Mouse (Mus musculus) embryonic facial prominence, embryonic 12.5 days (tissue): ENCODE data around the gene 5730480H06Rik. TPM values are rescaled to one million over a fixed set of nuclear protein-coding genes. Genes with fewer than 3 reads are reported as not detected.

Experiments used
- ATAC-seq: fragments of 200-750 bp; cut with Nextera tagmentation; 2 replicates; pipeline ENCODE4 v1.8.0; 2017; ENCODE audit not compliant: insufficient number of reproducible peaks, insufficient read depth, low FRiP score, low TSS enrichment
- H3K27ac ChIP-seq: fragments of 300-500 bp; sonication (generic); 2 replicates; pipeline ENCODE4 v1.5.1; 2016; ENCODE audit warnings: mild to moderate bottlenecking
- H3K27me3 ChIP-seq: fragments of 300-500 bp; sonication (generic); 2 replicates; pipeline ENCODE4 v1.6.1; 2016; ENCODE audit warnings: mild to moderate bottlenecking, moderate library complexity
- H3K36me3 ChIP-seq: fragments of 300-500 bp; sonication (generic); 2 replicates; pipeline ENCODE4 v1.6.1; 2016; ENCODE audit warnings: mild to moderate bottlenecking
- H3K4me1 ChIP-seq: fragments of 300-500 bp; sonication (generic); 2 replicates; pipeline ENCODE4 v1.6.1; 2016
- H3K4me2 ChIP-seq: fragments of 300-500 bp; sonication (generic); replicated peaks from 2 replicates; pipeline ENCODE4 v1.6.1; 2016; ENCODE audit warnings: mild to moderate bottlenecking, moderate library complexity
- H3K4me3 ChIP-seq: fragments of 300-500 bp; sonication (generic); 2 replicates; pipeline ENCODE4 v1.5.1; 2016; ENCODE audit warnings: mild to moderate bottlenecking
- H3K9ac ChIP-seq: fragments of 300-500 bp; sonication (generic); 2 replicates; pipeline ENCODE4 v1.6.1; 2016; ENCODE audit warnings: mild to moderate bottlenecking, moderate library complexity
- H3K9me3 ChIP-seq: fragments of 300-500 bp; sonication (generic); 2 replicates; pipeline ENCODE4 v1.6.1; 2016; ENCODE audit warnings: mild to moderate bottlenecking, moderate library complexity
- WGBS: fragments of 180-500 bp; shearing (Covaris S2); methylation state at CpG from one replicate; pipeline ENCODE4 v1.1.7; 2016; 5-methylcytosine and 5-hydroxymethylcytosine counted together
- polyA plus RNA-seq: library from polyadenylated mRNA; unstranded; fragments of >200 nt; fragmentation: Nextera tagmentation; extraction: Ambion mirVana; gene quantifications from 2 replicates; pipeline ENCODE4 v1.2.1, GENCODE M21; 2016

The 5730480H06Rik gene
- polyA plus RNA-seq, 1 experiment from 2014 or later = 33.3 TPM

DNA sequence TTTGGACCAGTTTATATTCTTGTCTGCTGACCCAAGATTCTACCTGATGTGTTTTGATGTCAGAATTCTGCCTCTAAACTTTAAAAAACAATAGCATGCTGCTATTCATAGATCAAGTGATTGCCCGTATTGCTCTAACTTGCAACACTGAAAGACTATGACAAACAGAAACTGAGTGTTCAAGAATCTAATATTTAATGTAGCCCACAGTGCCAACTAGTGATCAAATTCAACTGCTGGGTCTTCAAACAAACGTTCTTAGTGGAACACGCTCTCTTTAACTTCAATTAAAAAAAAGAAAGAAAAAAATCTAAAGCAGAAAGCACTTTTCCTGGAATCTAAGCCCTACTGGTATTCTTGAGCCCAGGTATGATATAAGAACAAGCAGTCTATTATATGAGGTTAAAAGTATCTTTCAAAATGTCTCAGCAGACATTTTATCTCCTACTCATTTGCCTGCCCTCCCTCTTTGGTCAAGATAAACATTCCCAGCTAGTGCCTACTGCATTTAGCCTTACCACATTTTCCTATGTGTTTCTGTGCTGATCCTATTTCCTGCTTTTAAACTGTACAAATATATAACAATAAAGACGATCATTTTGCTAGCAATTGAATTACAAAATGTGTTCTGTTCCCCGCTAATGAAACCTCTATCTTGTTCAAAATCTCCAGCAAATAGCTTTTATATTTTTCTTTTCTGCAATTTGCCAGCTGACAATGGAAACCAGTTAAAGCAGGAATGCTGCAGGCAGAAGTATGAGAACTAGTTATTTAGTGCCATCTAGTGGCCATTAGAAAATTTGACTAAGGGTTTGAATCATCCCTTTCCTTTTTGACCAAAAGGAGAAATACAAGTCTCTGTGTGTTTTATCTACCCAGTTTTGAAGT lies 17.6 kb downstream of the 5730480H06Rik start:
- Histone ChIP-seq H3K36me3 (no peaks in the 10 kb centered on the region), H3K4me2 (no peak overlapping the region), H3K4me1 (no peaks in the 10 kb centered on the region), H3K4me3 (no peak overlapping the region), H3K27me3 (no peaks in the 10 kb centered on the region), H3K9ac (no peak overlapping the region), H3K27ac (0 out of 2 replicates have a peak overlapping the region, but pooled peaks have one; percentile 4), H3K9me3 (no peaks in the 10 kb centered on the region)
- ATAC-seq = 0 out of 2 replicates have a peak, but pooled peaks have one; percentile 52
- 42% methylated on average over 5 of the region's 5 CpGs for WGBS

DNA sequence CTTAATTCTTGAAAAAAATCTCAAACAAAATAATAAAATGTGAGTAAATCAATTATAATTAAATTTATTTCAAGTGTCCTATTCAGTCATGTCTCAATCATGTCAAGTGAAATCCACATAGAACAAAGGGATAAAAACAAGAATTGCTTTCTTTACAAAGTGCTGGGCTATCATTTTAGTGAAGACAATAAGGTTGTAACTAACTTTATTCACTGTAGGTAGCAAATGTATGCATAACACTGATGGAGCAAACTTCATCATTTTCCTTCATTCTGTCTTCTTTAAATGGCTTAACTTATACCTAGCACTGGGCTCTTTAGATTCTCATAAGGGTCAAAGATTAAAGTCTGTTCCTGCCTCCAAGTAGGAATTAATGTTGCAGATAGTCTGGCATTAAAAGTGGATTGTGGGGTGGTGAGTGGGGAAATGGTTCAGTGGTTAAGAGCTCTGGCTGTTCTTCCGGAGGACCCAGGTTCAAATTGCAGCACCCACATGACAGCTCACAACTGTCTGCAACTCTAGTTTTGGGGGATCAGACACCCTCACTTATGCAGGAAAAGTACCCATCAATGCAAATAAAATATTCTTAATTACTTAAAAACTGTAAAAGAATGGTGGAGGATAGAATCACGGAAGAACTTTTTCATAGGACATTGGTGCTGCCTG lies 18.4 kb downstream of the 5730480H06Rik start:
- ATAC-seq = no peak
- H3K4me3 ChIP-seq = no peak overlapping the region
- no peak overlapping the region for H3K4me2 ChIP-seq
- no peaks in the 10 kb centered on the region for H3K4me1 ChIP-seq
- H3K36me3 ChIP-seq = no peaks in the 10 kb centered on the region
- no peak overlapping the region for H3K27ac ChIP-seq
- H3K9ac ChIP-seq = no peak overlapping the region
- 88% methylated on average over 2 of the region's 2 CpGs for WGBS
- no peaks in the 10 kb centered on the region for H3K9me3 ChIP-seq
- H3K27me3 ChIP-seq = no peaks in the 10 kb centered on the region

DNA sequence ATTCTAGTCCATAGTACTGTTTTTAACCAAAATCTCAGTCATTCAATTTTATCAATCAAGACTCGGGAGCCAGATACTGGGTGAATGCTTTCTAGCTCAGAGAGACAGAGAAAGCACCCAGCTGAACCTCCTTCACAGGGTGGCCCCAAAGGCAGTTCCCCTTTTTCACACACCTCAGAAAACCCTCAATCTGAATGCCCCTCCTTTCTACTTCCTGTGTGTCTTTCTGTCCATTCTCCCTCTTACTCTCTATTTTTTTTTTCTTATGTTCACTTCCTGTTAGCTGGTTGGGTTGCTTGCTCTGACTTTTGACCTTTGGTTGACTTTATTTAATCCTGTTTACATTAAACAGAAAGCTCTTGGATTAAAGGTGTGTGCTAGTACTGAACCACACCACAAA lies 21.6 kb downstream of the 5730480H06Rik start:
- no peaks in the 10 kb centered on the region for H3K4me1 ChIP-seq
- no peaks in the 10 kb centered on the region for H3K36me3 ChIP-seq
- WGBS = 70% methylated on average over 1 of the region's 1 CpGs
- no peak overlapping the region for H3K9ac ChIP-seq
- no peaks in the 10 kb centered on the region for H3K27me3 ChIP-seq
- no peak for ATAC-seq
- no peak overlapping the region for H3K27ac ChIP-seq
- H3K4me3 ChIP-seq = no peak overlapping the region
- H3K4me2 ChIP-seq = no peak overlapping the region
- no peaks in the 10 kb centered on the region for H3K9me3 ChIP-seq

DNA sequence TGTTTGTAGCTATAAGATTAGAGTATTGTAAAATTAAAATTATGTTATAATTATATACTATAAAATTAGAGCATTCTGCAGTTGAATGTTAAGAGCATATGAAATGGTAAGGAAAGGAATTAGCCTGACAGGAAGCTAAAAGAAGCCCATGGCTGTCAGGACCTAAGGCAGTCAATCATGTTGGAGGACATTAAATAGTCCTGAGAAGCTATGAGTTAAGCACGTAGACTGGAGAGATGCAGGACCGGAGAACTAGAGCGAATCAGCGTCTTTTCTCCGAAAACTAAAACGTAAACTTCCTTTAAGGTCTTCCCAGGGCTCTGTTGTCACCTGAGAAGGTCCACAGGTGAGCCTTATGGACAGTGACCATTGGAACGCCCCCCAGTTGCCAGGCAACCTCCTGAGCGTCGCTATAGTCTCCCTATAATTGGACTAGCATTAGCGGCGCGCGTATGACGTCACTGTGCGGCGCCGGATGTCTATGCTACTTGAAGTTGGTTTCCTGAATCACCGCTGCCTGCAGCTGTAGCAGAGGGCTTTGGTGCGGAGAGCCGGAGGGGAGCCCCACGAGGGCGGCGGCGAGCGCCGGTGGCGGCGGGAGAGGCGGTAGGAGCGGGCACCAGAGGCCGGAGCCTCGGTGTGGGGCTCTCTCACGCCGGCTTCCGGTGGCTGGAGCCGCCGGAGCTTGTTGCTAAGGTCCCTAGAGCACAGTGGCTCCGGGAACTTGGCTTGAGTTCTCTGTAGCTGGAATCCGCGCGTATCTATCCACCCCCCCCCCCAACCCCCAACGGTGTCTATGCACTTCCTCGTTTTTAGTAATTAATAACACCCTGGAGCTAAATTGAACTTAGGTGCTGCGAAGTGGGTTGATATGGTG lies 44.4 kb downstream of the 5730480H06Rik start:
- Histone ChIP-seq H3K4me3 (peak overlapping the region; percentile 90), H3K4me1 (peaks cover 5% of the 10 kb centered on the region), H3K9ac (peak overlapping the region; percentile 84), H3K4me2 (peak overlapping the region; percentile 63), H3K9me3 (no peaks in the 10 kb centered on the region), H3K36me3 (peaks cover 17% of the 10 kb centered on the region), H3K27me3 (no peaks in the 10 kb centered on the region), H3K27ac (peak overlapping the region; percentile 70; the same call in 1 of the 2 replicates)
- WGBS = under 1% methylated on average over 44 of the region's 44 CpGs
- peak; percentile 99 for ATAC-seq

DNA sequence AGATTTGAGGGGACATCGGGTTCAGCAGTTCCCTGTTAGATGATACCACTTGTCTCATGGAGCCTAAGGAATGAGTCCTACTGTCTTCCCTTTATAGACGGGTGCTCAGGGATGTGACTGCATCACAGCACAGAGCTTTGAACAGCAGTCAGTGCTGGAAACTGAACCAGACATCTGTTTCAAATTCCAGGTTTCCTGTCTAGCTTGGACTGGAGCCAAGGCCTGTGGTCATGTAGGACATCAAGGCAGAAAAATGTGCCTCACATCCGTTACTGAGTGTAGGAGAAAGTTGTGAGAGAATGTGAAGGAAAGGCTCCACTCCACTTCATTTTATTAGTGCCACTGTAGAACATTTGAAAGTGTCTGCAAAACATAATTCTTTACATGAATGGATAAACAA lies 74.7 kb downstream of the 5730480H06Rik start:
- Histone ChIP-seq H3K27ac (no peak overlapping the region), H3K4me2 (no peak overlapping the region), H3K4me3 (no peak overlapping the region), H3K27me3 (no peaks in the 10 kb centered on the region), H3K9me3 (no peaks in the 10 kb centered on the region), H3K36me3 (no peaks in the 10 kb centered on the region), H3K9ac (no peak overlapping the region), H3K4me1 (0 out of 2 replicates have a peak, but pooled peaks cover 2% of the 10 kb centered on the region)
- 25% methylated on average over 3 of the region's 3 CpGs for WGBS
- peak; percentile 79; the same call in 1 of the 2 replicates for ATAC-seq

DNA sequence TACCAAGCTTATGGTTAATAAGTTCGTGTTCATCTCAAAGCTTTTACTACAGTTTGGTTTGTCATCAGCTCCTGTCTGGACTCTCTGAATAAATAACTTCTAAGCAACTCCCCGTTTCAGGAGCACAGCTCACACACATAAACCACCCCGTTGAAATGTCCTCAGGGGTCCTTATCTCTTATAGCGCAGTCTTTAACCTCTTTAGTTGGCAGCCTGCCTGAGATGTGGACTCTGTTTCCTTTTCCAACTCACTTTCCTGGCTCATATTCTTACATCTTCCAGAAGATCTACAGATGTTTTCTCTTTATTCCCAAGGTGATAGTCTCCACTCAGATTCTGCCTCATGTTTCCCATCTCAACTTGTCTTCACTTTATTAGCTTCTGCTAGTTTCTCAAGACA lies 80.5 kb downstream of the 5730480H06Rik start:
- 72% methylated on average over 4 of the region's 4 CpGs for WGBS
- no peaks in the 10 kb centered on the region for H3K36me3 ChIP-seq
- ATAC-seq = no peak
- H3K27me3 ChIP-seq = no peaks in the 10 kb centered on the region
- no peaks in the 10 kb centered on the region for H3K9me3 ChIP-seq
- no peak overlapping the region for H3K4me2 ChIP-seq
- H3K4me3 ChIP-seq = no peak overlapping the region
- no peak overlapping the region for H3K27ac ChIP-seq
- H3K9ac ChIP-seq = no peak overlapping the region
- H3K4me1 ChIP-seq = no peaks in the 10 kb centered on the region

DNA sequence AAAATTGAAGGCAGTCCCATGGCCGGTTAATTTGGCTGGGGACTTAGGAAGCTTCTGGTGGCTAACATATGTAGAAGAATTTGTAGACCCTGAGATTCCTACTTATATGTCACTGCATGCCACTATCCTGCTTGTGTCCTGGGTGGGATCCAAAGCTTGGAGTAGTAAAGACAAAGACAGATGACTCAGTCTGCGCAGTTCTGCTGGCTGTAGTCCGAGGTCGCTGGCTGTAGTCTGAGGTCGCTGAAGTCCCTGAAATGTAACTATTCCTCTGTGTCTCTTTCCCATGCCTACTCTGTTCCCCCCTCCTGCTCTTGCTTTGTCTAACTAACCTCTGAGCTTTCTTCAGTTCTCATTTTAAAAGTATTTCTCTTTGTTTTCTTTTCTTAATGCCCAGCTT lies 82.6 kb downstream of the 5730480H06Rik start:
- WGBS = 80% methylated on average over 5 of the region's 5 CpGs
- Histone ChIP-seq H3K4me1 (no peaks in the 10 kb centered on the region), H3K4me3 (no peak overlapping the region), H3K9ac (no peak overlapping the region), H3K9me3 (no peaks in the 10 kb centered on the region), H3K27me3 (no peaks in the 10 kb centered on the region), H3K36me3 (no peaks in the 10 kb centered on the region), H3K27ac (no peak overlapping the region), H3K4me2 (no peak overlapping the region)
- no peak for ATAC-seq

DNA sequence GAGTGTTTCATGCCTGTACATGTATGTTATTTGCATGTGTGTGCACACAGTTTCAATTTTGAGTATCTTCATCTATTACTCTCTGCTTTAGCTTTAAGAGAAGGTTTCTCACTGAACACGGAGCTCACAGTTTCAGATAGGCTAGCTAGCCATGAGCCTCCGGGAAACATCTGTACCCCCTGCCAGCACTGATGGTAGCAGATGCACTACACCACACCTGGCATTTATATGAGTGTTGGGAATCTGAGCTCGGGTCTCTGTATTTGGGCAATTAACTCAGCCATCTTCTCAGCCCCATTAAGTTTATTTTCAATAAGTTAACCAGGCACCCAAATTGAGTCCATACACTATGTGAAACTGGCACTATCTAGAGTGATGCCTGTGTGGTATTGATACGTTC lies 83.7 kb downstream of the 5730480H06Rik start:
- no peak for ATAC-seq
- no peaks in the 10 kb centered on the region for H3K9me3 ChIP-seq
- H3K4me1 ChIP-seq = no peaks in the 10 kb centered on the region
- H3K4me2 ChIP-seq = no peak overlapping the region
- no peak overlapping the region for H3K9ac ChIP-seq
- H3K4me3 ChIP-seq = no peak overlapping the region
- no peak overlapping the region for H3K27ac ChIP-seq
- H3K36me3 ChIP-seq = no peaks in the 10 kb centered on the region
- no peaks in the 10 kb centered on the region for H3K27me3 ChIP-seq
- WGBS = 62% methylated on average over 4 of the region's 4 CpGs

DNA sequence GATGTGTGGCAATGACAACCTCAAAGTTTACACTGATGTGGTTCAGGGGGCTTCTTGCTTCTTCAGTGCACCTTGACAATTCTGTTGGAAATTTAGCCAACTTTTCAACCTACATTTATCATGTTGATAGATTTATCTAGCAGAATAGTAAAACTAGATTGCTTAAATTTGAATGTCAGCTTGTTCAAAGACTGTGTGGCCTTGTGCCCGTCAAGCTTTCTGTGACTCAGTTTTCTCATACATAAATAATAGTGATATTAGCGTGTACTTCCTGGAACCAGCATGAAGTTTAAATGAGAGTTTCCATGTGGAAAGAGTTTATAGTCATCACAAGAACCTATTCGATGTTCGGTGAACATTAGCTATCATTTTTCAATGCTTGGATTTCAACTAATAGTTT lies 84.5 kb downstream of the 5730480H06Rik start:
- ATAC-seq = no peak
- Histone ChIP-seq H3K4me2 (no peak overlapping the region), H3K27ac (no peak overlapping the region), H3K27me3 (no peaks in the 10 kb centered on the region), H3K9me3 (no peaks in the 10 kb centered on the region), H3K36me3 (no peaks in the 10 kb centered on the region), H3K4me3 (no peak overlapping the region), H3K9ac (no peak overlapping the region), H3K4me1 (no peaks in the 10 kb centered on the region)
- WGBS = 93% methylated on average over 4 of the region's 4 CpGs

DNA sequence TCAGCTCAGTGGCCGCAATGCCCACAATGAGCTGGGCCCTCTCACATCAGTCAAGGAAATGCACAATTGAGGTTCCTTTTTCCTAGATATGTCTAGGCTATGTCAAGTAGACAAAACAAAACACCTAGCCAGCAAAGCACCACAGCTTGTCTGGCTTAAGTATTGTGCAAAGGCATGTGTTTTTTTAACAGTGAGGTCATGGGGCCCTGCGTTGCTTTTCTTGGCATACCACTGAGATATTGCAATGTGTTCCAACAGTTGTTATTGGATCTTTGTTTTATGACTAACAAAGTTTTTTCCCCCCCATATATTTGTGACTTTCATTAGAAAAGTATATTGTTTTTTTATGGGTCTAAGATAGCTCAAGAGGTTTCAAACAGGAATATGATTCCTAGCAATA lies 92.0 kb downstream of the 5730480H06Rik start:
- H3K9me3 ChIP-seq = no peaks in the 10 kb centered on the region
- ATAC-seq = no peak

DNA sequence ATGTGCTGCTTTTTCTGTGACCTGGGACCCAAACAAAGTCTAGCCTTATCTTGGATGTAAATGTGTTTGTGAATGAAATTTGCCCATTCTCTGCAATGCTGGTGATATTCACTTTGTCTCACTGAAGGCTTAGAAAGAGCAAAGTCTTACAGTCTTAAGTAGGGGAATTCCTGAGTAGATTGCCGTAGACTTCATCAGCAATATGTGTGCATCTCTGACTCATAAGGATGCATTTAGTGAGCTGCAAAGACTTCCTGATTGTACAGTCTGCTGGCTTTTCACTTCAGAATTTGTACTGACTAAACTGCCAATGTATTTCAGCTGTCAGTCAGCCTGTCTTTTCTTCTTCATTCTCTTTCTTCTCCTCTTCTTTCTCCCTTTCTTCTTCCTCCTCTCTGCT lies 94.2 kb downstream of the 5730480H06Rik start:
- H3K4me1 ChIP-seq = no peaks in the 10 kb centered on the region
- ATAC-seq = no peak
- no peaks in the 10 kb centered on the region for H3K9me3 ChIP-seq
- no peaks in the 10 kb centered on the region for H3K36me3 ChIP-seq
- no peak overlapping the region for H3K9ac ChIP-seq
- H3K4me3 ChIP-seq = no peak overlapping the region
- WGBS = 75% methylated on average over 1 of the region's 1 CpGs
- no peak overlapping the region for H3K27ac ChIP-seq
- H3K27me3 ChIP-seq = no peaks in the 10 kb centered on the region
- H3K4me2 ChIP-seq = no peak overlapping the region

More for the DNA sequence above, 92.0 kb downstream of the 5730480H06Rik start:
- Histone ChIP-seq H3K4me1 (no peaks in the 10 kb centered on the region), H3K27me3 (no peaks in the 10 kb centered on the region), H3K36me3 (no peaks in the 10 kb centered on the region), H3K9ac (no peak overlapping the region), H3K4me2 (no peak overlapping the region), H3K27ac (no peak overlapping the region), H3K4me3 (no peak overlapping the region)
- WGBS = 87% methylated on average over 2 of the region's 2 CpGs
